Mouse (Mus musculus) midbrain, postnatal 0 days (tissue): Measurements from ENCODE around the gene Cdk14. TPM values are rescaled to one million over a fixed set of nuclear protein-coding genes. Genes with fewer than 3 reads are reported as not detected.
A peak's percentile ranks its signal among the peaks of the same experiment; 100 is the strongest.

Experiments used
- ATAC-seq: fragments of 200-750 bp; cut with Nextera tagmentation; 2 replicates; pipeline ENCODE4 v1.8.0; 2017; ENCODE audit warnings: moderate number of reproducible peaks, mild to moderate bottlenecking, moderate TSS enrichment, moderate library complexity; ENCODE audit not compliant: low FRiP score
- DNase-seq: peaks from one replicate; pipeline ENCODE4 v3.0.0-alpha.2; 2015; ENCODE audit warnings: low spot score
- H3K27ac ChIP-seq: fragments of 300-500 bp; sonication (generic); 2 replicates; pipeline ENCODE4 v1.5.1; 2014; ENCODE audit warnings: low read depth, mild to moderate bottlenecking, low read length, mixed read lengths
- H3K27me3 ChIP-seq: fragments of 300-500 bp; sonication (generic); 2 replicates; pipeline ENCODE4 v1.6.1; 2014; ENCODE audit warnings: low read length, control low read depth, mixed read lengths; ENCODE audit not compliant: insufficient read depth
- H3K36me3 ChIP-seq: fragments of 300-500 bp; sonication (generic); 2 replicates; pipeline ENCODE4 v1.6.1; 2014; ENCODE audit warnings: low read length, control low read depth, mixed read lengths; ENCODE audit not compliant: insufficient read depth
- H3K4me1 ChIP-seq: fragments of 300-500 bp; sonication (generic); 2 replicates; pipeline ENCODE4 v1.6.1; 2014; ENCODE audit warnings: mild to moderate bottlenecking, control low read depth, antibody characterized with exemption, low read length, mixed read lengths; ENCODE audit not compliant: insufficient read depth
- H3K4me2 ChIP-seq: fragments of 300-500 bp; sonication (generic); 2 replicates; pipeline ENCODE4 v1.6.1; 2014; ENCODE audit warnings: low read depth, mild to moderate bottlenecking, low read length, mixed read lengths; ENCODE audit not compliant: poor library complexity, severe bottlenecking
- H3K4me3 ChIP-seq: fragments of 300-500 bp; sonication (generic); 2 replicates; pipeline ENCODE4 v1.5.1; 2014; ENCODE audit warnings: low read depth, mild to moderate bottlenecking, low read length, moderate library complexity
- H3K9ac ChIP-seq: fragments of 300-500 bp; sonication (generic); replicated peaks from 2 replicates; pipeline ENCODE4 v1.6.1; 2014; ENCODE audit warnings: mild to moderate bottlenecking, low read length, moderate library complexity, mixed read lengths; ENCODE audit not compliant: poor library complexity, severe bottlenecking
- H3K9me3 ChIP-seq: fragments of 300-500 bp; sonication (generic); 2 replicates; pipeline ENCODE4 v1.6.1; 2016; ENCODE audit warnings: low read length, control low read depth
- CTCF ChIP-seq: IDR thresholded peaks from 2 replicates; pipeline ENCODE4 v1.5.1; 2016; ENCODE audit warnings: antibody characterized with exemption, mild to moderate bottlenecking
- WGBS: fragments of 180-500 bp; shearing (Covaris S2); extraction: QIAGEN DNeasy Blood & Tissue Kit; methylation state at CpG from one replicate; pipeline ENCODE4 v1.1.7; 2014; 5-methylcytosine and 5-hydroxymethylcytosine counted together
- polyA plus RNA-seq: library from polyadenylated mRNA; unstranded; fragments of >200 nt; fragmentation: Nextera tagmentation; extraction: Ambion mirVana; gene quantifications from 2 replicates; pipeline ENCODE4 v1.2.1, GENCODE M21; 2015
- total RNA-seq: library from RNA; depleted of rRNA; stranded (reverse); fragments of >200 nt; gene quantifications from 2 replicates; pipeline ENCODE4 v1.2.3, GENCODE M21; 2014

The Cdk14 gene
- total and polyA plus RNA-seq, 2 experiments from 2014 or later = 45.6 to 84.4 TPM

- H3K4me3 ChIP-seq = no peak overlapping the region
- 11% methylated on average over 4 of the region's 4 CpGs for WGBS
- H3K4me2 ChIP-seq = no peak overlapping the region
- no peaks in the 10 kb centered on the region for H3K36me3 ChIP-seq
- H3K27ac ChIP-seq = no peak overlapping the region
- no peaks in the 10 kb centered on the region for H3K9me3 ChIP-seq
- H3K27me3 ChIP-seq = no peaks in the 10 kb centered on the region
- DNase-seq (peak; percentile 40), ATAC-seq (peak; percentile 60; the same call in 1 of the 2 replicates)
- H3K4me1 ChIP-seq = no peaks in the 10 kb centered on the region
- TF ChIP-seq CTCF = no peak
- no peak overlapping the region for H3K9ac ChIP-seq
Observed at GRCm38 (mm10) chr5:5039700-5040284, 380.3 kb downstream of the Cdk14 start.

DNA sequence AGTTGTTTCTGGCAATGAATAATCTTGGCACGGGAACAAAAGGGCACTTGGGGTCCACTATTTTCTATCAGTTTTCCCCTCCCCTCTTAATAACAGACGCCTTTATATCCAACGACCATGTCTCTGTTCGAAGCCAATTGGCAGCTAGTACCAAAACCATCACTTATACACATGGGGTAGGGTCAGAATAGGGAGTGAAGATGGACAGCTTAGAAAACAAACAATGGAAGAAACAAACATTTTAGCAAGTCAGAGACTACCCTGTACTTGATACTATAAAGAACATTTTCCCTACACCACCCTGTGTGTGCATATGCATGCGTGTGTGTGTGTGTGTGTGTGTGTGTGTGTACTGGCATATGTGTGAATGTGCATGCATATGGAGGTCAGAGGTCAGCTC lies 386.7 kb downstream of the Cdk14 start:
- H3K4me2 ChIP-seq = no peak overlapping the region
- no peaks in the 10 kb centered on the region for H3K4me1 ChIP-seq
- 0 out of 2 replicates have a peak, but pooled peaks have one; percentile 31 for ATAC-seq
- H3K4me3 ChIP-seq = no peak overlapping the region
- DNase-seq = no peak
- no peaks in the 10 kb centered on the region for H3K9me3 ChIP-seq
- H3K27me3 ChIP-seq = no peaks in the 10 kb centered on the region
- no peak for TF ChIP-seq CTCF
- 57% methylated on average over 5 of the region's 5 CpGs for WGBS
- no peak overlapping the region for H3K27ac ChIP-seq
- no peak overlapping the region for H3K9ac ChIP-seq
- no peaks in the 10 kb centered on the region for H3K36me3 ChIP-seq

- peak; percentile 32 for DNase-seq
- Histone ChIP-seq H3K27ac (no peak overlapping the region), H3K4me2 (no peak overlapping the region)
Observed at GRCm38 (mm10) chr5:5032847-5033246, 387.3 kb downstream of the Cdk14 start.

DNA sequence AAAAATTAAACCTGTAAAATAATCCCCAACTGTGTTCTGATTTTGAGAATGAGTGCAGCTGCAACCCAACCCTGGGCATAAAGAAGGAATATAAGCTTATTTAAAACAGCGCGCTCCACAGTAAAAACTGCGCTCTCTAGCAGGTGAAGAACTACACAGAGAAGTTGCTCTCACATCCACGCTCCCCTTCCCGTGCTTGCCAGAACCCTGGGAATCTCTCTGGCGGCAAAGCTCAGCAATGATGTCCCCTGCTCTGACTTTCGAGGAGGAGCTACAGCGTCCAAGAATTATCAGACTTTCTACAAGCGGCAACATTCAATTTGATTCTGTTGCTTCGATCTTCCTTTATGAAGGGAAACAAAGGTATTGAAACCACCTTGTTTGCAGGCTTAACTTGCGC lies 387.7 kb downstream of the Cdk14 start:
- Histone ChIP-seq H3K27ac (no peak overlapping the region; the same call in 1 of the 2 replicates), H3K9ac (no peak overlapping the region), H3K4me3 (no peak overlapping the region), H3K9me3 (no peaks in the 10 kb centered on the region), H3K4me1 (no peaks in the 10 kb centered on the region), H3K27me3 (no peaks in the 10 kb centered on the region), H3K4me2 (no peak overlapping the region), H3K36me3 (no peaks in the 10 kb centered on the region)
- no peak for TF ChIP-seq CTCF
- ATAC-seq (no peak), DNase-seq (peak; percentile 31)
- WGBS = 62% methylated on average over 11 of the region's 11 CpGs

More at GRCm38 (mm10) chr5:5032847-5033246, 387.3 kb downstream of the Cdk14 start:
- 38% methylated on average over 6 of the region's 6 CpGs for WGBS
- no peak for ATAC-seq
- H3K4me1 ChIP-seq = no peaks in the 10 kb centered on the region
- no peak overlapping the region for H3K4me3 ChIP-seq
- H3K9me3 ChIP-seq = no peaks in the 10 kb centered on the region
- H3K9ac ChIP-seq = no peak overlapping the region
- H3K36me3 ChIP-seq = no peaks in the 10 kb centered on the region
- no peak for TF ChIP-seq CTCF
- H3K27me3 ChIP-seq = no peaks in the 10 kb centered on the region

- DNase-seq (no peak), ATAC-seq (no peak)
- H3K9ac ChIP-seq = no peak overlapping the region
- no peak overlapping the region for H3K27ac ChIP-seq
- H3K4me1 ChIP-seq = no peaks in the 10 kb centered on the region
- H3K4me3 ChIP-seq = no peak overlapping the region
- no peak for TF ChIP-seq CTCF
- H3K36me3 ChIP-seq = no peaks in the 10 kb centered on the region
- no peaks in the 10 kb centered on the region for H3K27me3 ChIP-seq
- no peak overlapping the region for H3K4me2 ChIP-seq
- no peaks in the 10 kb centered on the region for H3K9me3 ChIP-seq
- 77% methylated on average over 2 of the region's 2 CpGs for WGBS
Observed at GRCm38 (mm10) chr5:5030431-5030830, 389.7 kb downstream of the Cdk14 start.

DNA sequence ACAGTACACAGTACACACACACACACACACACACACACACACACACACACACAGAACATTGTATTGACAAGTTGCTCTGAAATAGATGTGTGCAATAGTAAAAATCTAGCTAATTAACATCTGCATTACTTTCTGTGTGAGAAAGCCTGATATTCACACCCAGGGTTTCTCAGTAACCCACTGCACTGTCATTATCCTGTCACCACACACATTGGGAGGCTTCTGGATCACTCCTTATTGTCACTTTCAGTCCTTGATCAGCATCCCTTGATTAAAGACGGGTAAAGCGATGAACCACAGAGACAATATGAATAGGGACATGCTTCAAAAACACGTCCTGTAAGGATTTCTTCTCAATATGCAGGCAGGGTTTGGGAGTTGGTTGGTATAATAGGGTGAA lies 401.2 kb downstream of the Cdk14 start:
- no peak overlapping the region for H3K4me3 ChIP-seq
- H3K9me3 ChIP-seq = no peaks in the 10 kb centered on the region
- H3K4me1 ChIP-seq = no peaks in the 10 kb centered on the region
- H3K4me2 ChIP-seq = no peak overlapping the region
- DNase-seq (no peak), ATAC-seq (no peak)
- no peaks in the 10 kb centered on the region for H3K27me3 ChIP-seq
- H3K9ac ChIP-seq = no peak overlapping the region
- no peak overlapping the region for H3K27ac ChIP-seq
- H3K36me3 ChIP-seq = no peaks in the 10 kb centered on the region
- no peak for TF ChIP-seq CTCF
- 65% methylated on average over 3 of the region's 3 CpGs for WGBS
